Mouse (Mus musculus) embryonic fibroblast, embryonic 13.5 days (primary cell): Measurements from ENCODE around the gene Hoxc6.

Source experiments
- CTCF ChIP-seq: IDR thresholded peaks from 2 replicates; pipeline ENCODE4 v1.5.1; 2011; ENCODE audit warnings: mild to moderate bottlenecking, control low read depth, low read length, moderate library complexity, borderline replicate concordance; ENCODE audit not compliant: insufficient read depth
- POLR2A ChIP-seq: IDR thresholded peaks from 2 replicates; pipeline ENCODE4 v1.6.1; 2011; ENCODE audit warnings: low read depth, mild to moderate bottlenecking, control low read depth, low read length, moderate library complexity

GRCm38 (mm10) chr15:103042209-103042608 is 44.2 kb downstream of the Hoxc6 start:
- TF ChIP-seq CTCF (no peak), POLR2A (no peak)
